Mouse (Mus musculus): Measurements from ENCODE around the gene Cd200r1. TPM values are rescaled to one million over a fixed set of nuclear protein-coding genes. Genes with fewer than 3 reads are reported as not detected.
"Not testable (repeated sequence)": the region's sequence is repeated elsewhere in the genome, so short reads cannot be mapped to it uniquely, and the experiment has no call there.

Gene Cd200r1
- polyA plus RNA-seq, 1 experiment from 2014 or later = 3.8 TPM

DNA sequence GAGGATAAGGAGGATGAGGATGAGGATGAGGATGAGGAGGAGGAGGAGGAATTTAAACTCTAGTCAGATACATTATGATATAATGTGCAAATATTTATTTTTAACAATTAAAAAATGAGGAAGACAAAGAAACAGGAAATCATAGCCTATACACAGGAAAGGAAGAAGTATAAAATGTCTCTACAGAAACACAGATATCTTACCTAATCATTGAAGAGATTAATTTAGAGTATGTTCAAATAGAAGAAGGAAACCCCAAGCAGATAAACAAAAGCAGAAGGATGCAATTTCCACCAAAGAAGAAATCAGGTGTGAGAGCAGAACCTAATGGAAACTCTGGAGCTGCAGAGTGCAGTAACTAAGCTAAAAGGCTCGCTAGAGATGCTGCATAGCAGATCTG is 52.5 kb downstream of the Cd200r1 start:
- Histone ChIP-seq H3K27ac (ENCODE audit: low read length) (no peak overlapping the region), H3K27me3 (ENCODE audit: control insufficient read depth, insufficient read depth, low read depth, low read length) (no peaks in the 10 kb centered on the region), H3K36me3 (ENCODE audit: control insufficient read depth, insufficient read depth) (no peaks in the 10 kb centered on the region), H3K4me2 (ENCODE audit: low read depth, low read length) (no peak overlapping the region), H3K4me3 (ENCODE audit: low read depth, low read length) (no peak overlapping the region), H3K9ac (ENCODE audit: low read depth, low read length) (no peak overlapping the region), H3K9me3 (replicated peaks; ENCODE audit: control insufficient read depth, low read length) (no peaks in the 10 kb centered on the region), H3K4me1 (ENCODE audit: control insufficient read depth, low read depth, low read length) (no peaks in the 10 kb centered on the region)
- 42% methylated on average over 1 of the region's 1 CpGs for WGBS (ENCODE audit: insufficient replicate concordance)
- no peak for ATAC-seq (ENCODE audit: low read depth)

DNA sequence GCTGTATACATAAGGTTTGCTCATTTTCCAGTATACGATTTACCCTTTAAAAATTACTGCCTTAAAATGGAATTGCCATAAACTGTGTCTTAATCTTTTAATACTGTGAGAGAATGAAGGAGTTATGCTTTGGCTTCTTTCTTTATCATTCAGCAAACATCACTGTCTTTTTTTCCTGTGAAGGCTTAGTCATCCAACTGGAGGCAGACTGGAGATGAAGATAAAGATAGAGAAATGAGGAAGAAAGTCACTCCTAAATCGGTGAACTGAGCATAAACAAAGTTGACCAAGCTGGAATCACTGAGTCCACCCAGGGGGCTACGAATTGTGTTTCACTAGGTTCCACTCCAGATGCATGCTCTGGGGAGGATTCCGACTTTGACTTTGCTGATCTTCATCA is 55.0 kb downstream of the Cd200r1 start:
- Histone ChIP-seq H3K36me3 (ENCODE audit: control insufficient read depth, insufficient read depth) (no peaks in the 10 kb centered on the region), H3K4me1 (ENCODE audit: control insufficient read depth, low read depth, low read length) (no peaks in the 10 kb centered on the region), H3K9me3 (replicated peaks; ENCODE audit: control insufficient read depth, low read length) (no peaks in the 10 kb centered on the region), H3K27ac (ENCODE audit: low read length) (no peak overlapping the region), H3K9ac (ENCODE audit: low read depth, low read length) (no peak overlapping the region), H3K4me2 (ENCODE audit: low read depth, low read length) (no peak overlapping the region), H3K4me3 (ENCODE audit: low read depth, low read length) (no peak overlapping the region), H3K27me3 (ENCODE audit: control insufficient read depth, insufficient read depth, low read depth, low read length) (no peaks in the 10 kb centered on the region)
- no peak for ATAC-seq (ENCODE audit: low read depth)
- 38% methylated on average over 4 of the region's 4 CpGs for WGBS (ENCODE audit: insufficient replicate concordance)

DNA sequence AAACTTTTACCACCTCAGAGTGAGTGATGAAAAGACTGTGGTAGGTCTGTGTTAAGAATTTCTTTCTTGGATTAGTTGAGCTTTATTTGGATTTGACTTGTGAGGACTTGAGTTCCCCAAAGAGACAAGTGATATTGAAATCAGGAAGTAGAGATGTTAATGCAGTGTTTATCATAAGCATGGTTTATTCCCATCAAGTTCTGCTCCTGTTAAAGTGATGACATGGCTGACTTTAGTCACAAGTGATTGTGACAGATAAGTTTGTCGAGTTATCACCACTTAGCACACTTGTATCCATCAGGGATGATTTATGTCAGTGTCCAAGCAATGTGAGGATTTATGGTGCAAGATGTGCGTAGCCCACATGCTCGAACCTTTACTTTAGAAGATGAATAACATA is 66.8 kb downstream of the Cd200r1 start:
- Histone ChIP-seq H3K4me2 (ENCODE audit: low read depth, low read length) (no peak overlapping the region), H3K27ac (ENCODE audit: low read length) (no peak overlapping the region), H3K27me3 (ENCODE audit: control insufficient read depth, insufficient read depth, low read depth, low read length) (no peaks in the 10 kb centered on the region), H3K4me3 (ENCODE audit: low read depth, low read length) (no peak overlapping the region), H3K9me3 (replicated peaks; ENCODE audit: control insufficient read depth, low read length) (no peaks in the 10 kb centered on the region), H3K36me3 (ENCODE audit: control insufficient read depth, insufficient read depth) (no peaks in the 10 kb centered on the region), H3K4me1 (ENCODE audit: control insufficient read depth, low read depth, low read length) (no peaks in the 10 kb centered on the region), H3K9ac (ENCODE audit: low read depth, low read length) (no peak overlapping the region)
- no peak for ATAC-seq (ENCODE audit: low read depth)
- 45% methylated on average over 3 of the region's 3 CpGs for WGBS (ENCODE audit: insufficient replicate concordance)

DNA sequence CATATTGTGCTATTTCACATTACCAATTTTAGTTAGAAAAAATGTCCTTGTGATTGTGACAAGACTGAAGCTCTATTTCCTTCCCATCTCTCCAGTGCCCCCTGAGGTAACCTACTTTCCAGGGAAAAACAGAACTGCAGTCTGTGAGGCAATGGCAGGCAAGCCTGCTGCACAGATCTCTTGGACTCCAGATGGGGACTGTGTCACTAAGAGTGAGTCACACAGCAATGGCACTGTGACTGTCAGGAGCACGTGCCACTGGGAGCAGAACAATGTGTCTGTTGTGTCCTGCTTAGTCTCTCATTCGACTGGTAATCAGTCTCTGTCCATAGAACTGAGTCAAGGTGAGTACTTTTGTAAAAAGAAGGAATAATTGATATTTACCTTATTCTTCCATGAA is 67.7 kb downstream of the Cd200r1 start:
- ATAC-seq (ENCODE audit: low read depth); H3K4me1 ChIP-seq (ENCODE audit: control insufficient read depth, low read depth, low read length); H3K4me3 ChIP-seq (ENCODE audit: low read depth, low read length); H3K9ac ChIP-seq (ENCODE audit: low read depth, low read length); H3K27me3 ChIP-seq (ENCODE audit: control insufficient read depth, insufficient read depth, low read depth, low read length); H3K4me2 ChIP-seq (ENCODE audit: low read depth, low read length); H3K9me3 ChIP-seq (replicated peaks; ENCODE audit: control insufficient read depth, low read length); H3K27ac ChIP-seq (ENCODE audit: low read length); H3K36me3 ChIP-seq (ENCODE audit: control insufficient read depth, insufficient read depth): not testable (repeated sequence)
- WGBS (ENCODE audit: insufficient replicate concordance) = 48% methylated on average over 2 of the region's 2 CpGs

Other genes starting within 250 kb of the Cd200r1 start
- 0.37 and 0.57 TPM in 2 replicates for gene Boc, start 206.8 kb upstream of the Cd200r1 start, polyA plus RNA-seq (2015; fragmentation: Nextera tagmentation; extraction: Ambion mirVana)
- 2.0 and 2.5 TPM in 2 replicates for gene Nepro, start 41.4 kb upstream of the Cd200r1 start, polyA plus RNA-seq (2015; fragmentation: Nextera tagmentation; extraction: Ambion mirVana)
- 15.3 and 16.4 TPM in 2 replicates for gene Gtpbp8, start 19.4 kb upstream of the Cd200r1 start, polyA plus RNA-seq (2015; fragmentation: Nextera tagmentation; extraction: Ambion mirVana)
- gene Cd200r4, start 46.0 kb downstream of the Cd200r1 start, polyA plus RNA-seq (2015; fragmentation: Nextera tagmentation; extraction: Ambion mirVana) = 0.30 and 0.35 TPM in 2 replicates
- gene Cd200r2, start 101.4 kb downstream of the Cd200r1 start, polyA plus RNA-seq (2015; fragmentation: Nextera tagmentation; extraction: Ambion mirVana) = 0.06 TPM in 1 of 2 replicates, not detected in the other
- 0.98 and 1.3 TPM in 2 replicates for gene Cd200r3, start 177.9 kb downstream of the Cd200r1 start, polyA plus RNA-seq (2015; fragmentation: Nextera tagmentation; extraction: Ambion mirVana)

Data from liver, embryonic 16.5 days (tissue).